Mouse (Mus musculus) lung, postnatal 4 days (tissue): ENCODE results near the gene Tepsin.

Experiments
- DNase-seq, 2 experiments: peaks; one replicate each; pipeline ENCODE4 v3.0.0; 2021

Gene Tepsin

GRCm38 (mm10) chr11:120063326-120063725 lies 35.2 kb downstream of the Tepsin start:
- no peak for DNase-seq

- DNase-seq, result no peak
Observed at GRCm38 (mm10) chr11:120060634-120061033, 37.9 kb downstream of the Tepsin start.

- DNase-seq, result no peak
Observed at GRCm38 (mm10) chr11:120055953-120056732, 42.4 kb downstream of the Tepsin start.

- DNase-seq, result no peak
Observed at GRCm38 (mm10) chr11:120053846-120054245, 44.7 kb downstream of the Tepsin start.

GRCm38 (mm10) chr11:120052274-120052673 lies 46.3 kb downstream of the Tepsin start:
- DNase-seq, result peak; percentile 45 to 67

GRCm38 (mm10) chr11:120051124-120051811 lies 47.3 kb downstream of the Tepsin start:
- no peak for DNase-seq

GRCm38 (mm10) chr11:120049067-120049466 lies 49.5 kb downstream of the Tepsin start:
- no peak for DNase-seq

- peak in 1 of 2 experiments; percentile 22 for DNase-seq
Observed at GRCm38 (mm10) chr11:120048252-120048556, 50.3 kb downstream of the Tepsin start.

GRCm38 (mm10) chr11:120047531-120048251 lies 50.8 kb downstream of the Tepsin start:
- no peak for DNase-seq

GRCm38 (mm10) chr11:120046553-120047191 lies 51.9 kb downstream of the Tepsin start, which contains the start of gene Aatk:
Gene Aatk, minus strand, starts transcription at chr11:120047167.
- peak in 1 of 2 experiments; percentile 16 for DNase-seq

GRCm38 (mm10) chr11:120045839-120046552 lies 52.5 kb downstream of the Tepsin start:
- DNase-seq, result no peak

GRCm38 (mm10) chr11:120045341-120045740 lies 53.2 kb downstream of the Tepsin start:
- DNase-seq, result no peak

GRCm38 (mm10) chr11:120042141-120042838 lies 56.2 kb downstream of the Tepsin start:
- DNase-seq, result peak in 1 of 2 experiments; percentile 61

GRCm38 (mm10) chr11:120041191-120042123 lies 57.1 kb downstream of the Tepsin start:
- peak; percentile 89 to 94 for DNase-seq
